Mouse (Mus musculus): Measurements from ENCODE around the gene Socs5. TPM values are rescaled to one million over a fixed set of nuclear protein-coding genes. Genes with fewer than 3 reads are reported as not detected.

The Socs5 gene
- polyA plus RNA-seq, 1 experiment = 11.5 TPM

DNA sequence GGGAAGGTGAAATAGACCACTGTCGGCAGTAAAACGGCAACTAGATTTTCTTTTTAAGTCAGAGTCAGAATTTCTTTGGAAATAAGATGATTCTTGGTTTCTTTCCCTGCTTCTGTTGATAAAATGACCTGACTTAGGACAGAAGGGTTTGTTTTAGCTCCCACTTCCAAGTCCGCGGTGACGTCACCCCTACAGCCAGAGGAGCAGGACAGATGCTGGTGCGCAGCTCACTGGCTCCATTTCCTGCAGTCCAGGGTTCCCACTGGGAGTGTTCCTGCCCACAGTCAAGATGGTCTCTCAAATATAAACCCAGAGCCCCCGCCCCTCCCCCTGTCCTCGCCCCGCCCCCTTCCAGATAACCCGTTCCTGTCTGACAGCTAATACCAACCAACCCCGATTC, 34.8 kb downstream of the Socs5 start:
- no peak overlapping the region for H3K9ac ChIP-seq (ENCODE audit: low read depth, poor library complexity, severe bottlenecking)
- no peaks in the 10 kb centered on the region for H3K36me3 ChIP-seq (ENCODE audit: control insufficient read depth, insufficient read depth, low read length, poor library complexity, severe bottlenecking)
- H3K4me3 ChIP-seq (ENCODE audit: low read depth, low read length) = no peak overlapping the region
- H3K27me3 ChIP-seq (ENCODE audit: control insufficient read depth, insufficient read depth, low read length, poor library complexity, severe bottlenecking) = no peaks in the 10 kb centered on the region
- TF ChIP-seq EP300 (IDR thresholded peaks at IDR 0.05; ENCODE audit: insufficient read depth, low read depth, low read length) = no peak
- TF ChIP-seq CTCF (IDR thresholded peaks at IDR 0.05; ENCODE audit: low read depth, low read length) = no peak
- TF ChIP-seq POLR2A (IDR thresholded peaks at IDR 0.05; ENCODE audit: insufficient read depth, low read length) = no peak
- no peak overlapping the region for H3K27ac ChIP-seq (ENCODE audit: insufficient read depth, low read length)
- no peaks in the 10 kb centered on the region for H3K9me3 ChIP-seq (replicated peaks; ENCODE audit: control insufficient read depth, insufficient read depth, low read length, poor library complexity, severe bottlenecking)
- H3K4me1 ChIP-seq (ENCODE audit: control insufficient read depth, insufficient read depth, low read length) = no peaks in the 10 kb centered on the region

DNA sequence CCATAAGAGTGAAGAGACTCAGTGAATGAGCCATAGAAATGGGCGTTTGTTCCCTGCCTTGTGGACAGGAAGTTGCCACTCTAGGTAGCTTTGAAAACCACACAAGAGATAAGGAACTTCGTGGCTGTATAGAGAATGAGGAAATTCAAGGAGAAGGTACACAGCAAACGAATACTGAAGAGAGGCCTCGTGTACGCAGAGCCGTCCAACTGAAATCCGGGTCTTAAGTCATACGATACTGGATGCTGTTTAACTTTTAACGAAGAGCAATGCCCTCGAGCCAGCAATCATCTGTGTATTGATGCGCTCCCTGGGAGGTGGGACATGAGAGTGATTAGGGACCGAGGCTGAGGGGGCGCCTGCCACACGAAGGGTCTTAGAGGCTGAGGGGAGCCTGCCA, 35.7 kb downstream of the Socs5 start:
- no peaks in the 10 kb centered on the region for H3K9me3 ChIP-seq (replicated peaks; ENCODE audit: control insufficient read depth, insufficient read depth, low read length, poor library complexity, severe bottlenecking)
- no peaks in the 10 kb centered on the region for H3K4me1 ChIP-seq (ENCODE audit: control insufficient read depth, insufficient read depth, low read length)
- no peaks in the 10 kb centered on the region for H3K36me3 ChIP-seq (ENCODE audit: control insufficient read depth, insufficient read depth, low read length, poor library complexity, severe bottlenecking)
- TF ChIP-seq POLR2A (IDR thresholded peaks at IDR 0.05; ENCODE audit: insufficient read depth, low read length) (no peak), EP300 (IDR thresholded peaks at IDR 0.05; ENCODE audit: insufficient read depth, low read depth, low read length) (no peak), CTCF (IDR thresholded peaks at IDR 0.05; ENCODE audit: low read depth, low read length) (no peak)
- no peaks in the 10 kb centered on the region for H3K27me3 ChIP-seq (ENCODE audit: control insufficient read depth, insufficient read depth, low read length, poor library complexity, severe bottlenecking)
- no peak overlapping the region for H3K4me3 ChIP-seq (ENCODE audit: low read depth, low read length)
- H3K27ac ChIP-seq (ENCODE audit: insufficient read depth, low read length) = no peak overlapping the region
- no peak overlapping the region for H3K9ac ChIP-seq (ENCODE audit: low read depth, poor library complexity, severe bottlenecking)

DNA sequence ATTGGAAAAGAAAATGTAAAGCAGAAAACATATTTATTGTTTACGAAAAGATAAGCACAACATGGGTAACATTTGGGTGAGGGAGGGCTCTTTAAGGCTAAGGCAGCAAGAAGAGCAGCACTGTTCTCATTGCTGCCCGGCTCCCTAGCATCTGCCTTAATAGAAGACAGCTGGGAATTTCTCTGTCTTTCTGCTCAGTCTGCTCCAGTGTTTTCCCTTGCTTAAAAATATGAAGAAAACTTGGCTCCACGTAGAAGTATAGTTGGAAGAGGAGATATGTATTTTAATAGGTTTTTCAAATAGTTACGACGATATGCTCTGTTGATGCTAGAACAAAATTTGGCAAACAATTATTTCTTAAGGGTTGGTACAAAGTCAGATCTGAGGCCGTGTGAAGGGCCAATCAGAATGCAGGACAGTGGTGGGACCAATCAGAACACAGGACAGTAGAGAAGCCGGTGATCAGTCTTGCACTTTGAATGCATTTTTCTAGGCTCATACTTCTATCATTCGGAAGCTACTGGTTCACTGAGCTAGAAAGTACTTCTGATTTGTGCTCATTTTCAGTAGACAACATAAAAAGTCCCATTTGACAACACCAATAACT, 39.0 kb downstream of the Socs5 start:
- Histone ChIP-seq H3K4me3 (ENCODE audit: low read depth, low read length) (no peak overlapping the region), H3K27me3 (ENCODE audit: control insufficient read depth, insufficient read depth, low read length, poor library complexity, severe bottlenecking) (no peaks in the 10 kb centered on the region), H3K9ac (ENCODE audit: low read depth, poor library complexity, severe bottlenecking) (no peak overlapping the region), H3K9me3 (replicated peaks; ENCODE audit: control insufficient read depth, insufficient read depth, low read length, poor library complexity, severe bottlenecking) (no peaks in the 10 kb centered on the region), H3K27ac (ENCODE audit: insufficient read depth, low read length) (no peak overlapping the region), H3K36me3 (ENCODE audit: control insufficient read depth, insufficient read depth, low read length, poor library complexity, severe bottlenecking) (no peaks in the 10 kb centered on the region), H3K4me1 (ENCODE audit: control insufficient read depth, insufficient read depth, low read length) (no peaks in the 10 kb centered on the region)
- TF ChIP-seq POLR2A (IDR thresholded peaks at IDR 0.05; ENCODE audit: insufficient read depth, low read length) (no peak), CTCF (IDR thresholded peaks at IDR 0.05; ENCODE audit: low read depth, low read length) (no peak), EP300 (IDR thresholded peaks at IDR 0.05; ENCODE audit: insufficient read depth, low read depth, low read length) (no peak)

DNA sequence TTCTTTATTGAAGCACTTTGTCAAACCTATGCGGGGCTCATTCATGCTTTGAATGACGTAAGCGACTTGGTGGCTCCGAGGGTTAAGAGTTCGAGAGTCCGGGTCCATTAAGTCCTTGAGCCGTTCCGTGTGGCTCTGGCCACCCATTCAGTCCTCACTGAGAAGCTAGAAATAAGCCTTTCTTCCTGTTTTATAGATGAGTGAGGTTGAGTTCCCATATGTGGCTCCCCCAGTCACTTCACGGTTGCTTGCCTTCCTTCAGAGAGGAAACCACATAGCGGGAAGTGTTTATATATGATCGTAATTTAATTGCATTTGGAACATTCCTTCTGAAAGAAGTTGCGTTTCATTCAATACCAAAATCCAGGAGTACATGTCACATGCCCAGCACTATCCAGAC, 42.3 kb downstream of the Socs5 start:
- H3K9me3 ChIP-seq (replicated peaks; ENCODE audit: control insufficient read depth, insufficient read depth, low read length, poor library complexity, severe bottlenecking) = no peaks in the 10 kb centered on the region
- no peak overlapping the region for H3K27ac ChIP-seq (ENCODE audit: insufficient read depth, low read length)
- no peaks in the 10 kb centered on the region for H3K36me3 ChIP-seq (ENCODE audit: control insufficient read depth, insufficient read depth, low read length, poor library complexity, severe bottlenecking)
- no peak overlapping the region for H3K4me3 ChIP-seq (ENCODE audit: low read depth, low read length)
- TF ChIP-seq CTCF (IDR thresholded peaks at IDR 0.05; ENCODE audit: low read depth, low read length) (no peak), POLR2A (IDR thresholded peaks at IDR 0.05; ENCODE audit: insufficient read depth, low read length) (no peak), EP300 (IDR thresholded peaks at IDR 0.05; ENCODE audit: insufficient read depth, low read depth, low read length) (no peak)
- no peak overlapping the region for H3K9ac ChIP-seq (ENCODE audit: low read depth, poor library complexity, severe bottlenecking)
- H3K27me3 ChIP-seq (ENCODE audit: control insufficient read depth, insufficient read depth, low read length, poor library complexity, severe bottlenecking) = no peaks in the 10 kb centered on the region
- H3K4me1 ChIP-seq (ENCODE audit: control insufficient read depth, insufficient read depth, low read length) = no peaks in the 10 kb centered on the region

DNA sequence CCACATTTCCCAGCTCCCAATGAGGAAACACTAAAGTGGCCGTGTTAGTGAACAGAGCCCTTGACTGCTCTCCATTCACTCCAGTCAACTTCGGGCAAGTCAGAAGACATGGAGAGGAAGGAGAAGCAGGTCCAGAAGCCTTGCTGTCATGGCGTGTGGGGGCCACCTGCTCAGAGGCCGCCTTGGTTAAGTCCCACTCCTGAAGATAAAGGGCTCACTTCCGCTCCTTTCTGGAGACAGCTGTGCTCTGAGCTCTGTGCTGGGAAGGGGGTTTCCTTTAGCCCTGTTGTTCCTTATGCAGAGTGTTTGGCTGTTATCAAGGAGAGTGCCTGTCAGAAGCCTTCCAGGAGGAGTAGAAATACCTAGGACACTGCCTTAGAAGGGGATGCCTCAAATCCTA, 45.5 kb downstream of the Socs5 start:
- TF ChIP-seq CTCF (IDR thresholded peaks at IDR 0.05; ENCODE audit: low read depth, low read length) = no peak
- no peak for TF ChIP-seq EP300 (IDR thresholded peaks at IDR 0.05; ENCODE audit: insufficient read depth, low read depth, low read length)
- TF ChIP-seq POLR2A (IDR thresholded peaks at IDR 0.05; ENCODE audit: insufficient read depth, low read length) = no peak
- no peak overlapping the region for H3K27ac ChIP-seq (ENCODE audit: insufficient read depth, low read length)
- H3K9ac ChIP-seq (ENCODE audit: low read depth, poor library complexity, severe bottlenecking) = no peak overlapping the region
- no peaks in the 10 kb centered on the region for H3K4me1 ChIP-seq (ENCODE audit: control insufficient read depth, insufficient read depth, low read length)
- no peaks in the 10 kb centered on the region for H3K36me3 ChIP-seq (ENCODE audit: control insufficient read depth, insufficient read depth, low read length, poor library complexity, severe bottlenecking)
- H3K9me3 ChIP-seq (replicated peaks; ENCODE audit: control insufficient read depth, insufficient read depth, low read length, poor library complexity, severe bottlenecking) = no peaks in the 10 kb centered on the region
- no peaks in the 10 kb centered on the region for H3K27me3 ChIP-seq (ENCODE audit: control insufficient read depth, insufficient read depth, low read length, poor library complexity, severe bottlenecking)
- H3K4me3 ChIP-seq (ENCODE audit: low read depth, low read length) = no peak overlapping the region

DNA sequence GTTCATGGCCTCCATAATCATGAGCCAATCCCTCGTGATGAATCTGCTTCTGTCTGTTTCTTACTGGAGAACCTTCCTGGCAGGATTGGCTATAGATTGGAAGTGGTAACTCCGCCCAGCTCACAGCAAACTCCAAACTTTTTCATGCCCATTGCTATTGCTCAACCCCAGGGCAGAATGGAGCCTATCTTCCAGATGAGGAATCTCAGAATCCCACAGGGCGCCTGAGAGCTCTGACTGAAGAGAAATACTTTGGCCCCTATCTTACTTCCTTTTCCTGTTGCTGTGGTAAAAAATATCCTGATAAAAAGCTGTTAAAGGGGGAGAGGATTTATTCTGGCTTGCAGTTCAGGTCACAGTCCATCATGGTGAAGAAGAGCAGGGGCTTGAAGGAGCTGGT, 48.2 kb downstream of the Socs5 start:
- H3K36me3 ChIP-seq (ENCODE audit: control insufficient read depth, insufficient read depth, low read length, poor library complexity, severe bottlenecking) = no peaks in the 10 kb centered on the region
- no peak for TF ChIP-seq CTCF (IDR thresholded peaks at IDR 0.05; ENCODE audit: low read depth, low read length)
- TF ChIP-seq POLR2A (IDR thresholded peaks at IDR 0.05; ENCODE audit: insufficient read depth, low read length) = no peak
- TF ChIP-seq EP300 (IDR thresholded peaks at IDR 0.05; ENCODE audit: insufficient read depth, low read depth, low read length) = no peak
- H3K27me3 ChIP-seq (ENCODE audit: control insufficient read depth, insufficient read depth, low read length, poor library complexity, severe bottlenecking) = no peaks in the 10 kb centered on the region
- no peaks in the 10 kb centered on the region for H3K9me3 ChIP-seq (replicated peaks; ENCODE audit: control insufficient read depth, insufficient read depth, low read length, poor library complexity, severe bottlenecking)
- no peak overlapping the region for H3K9ac ChIP-seq (ENCODE audit: low read depth, poor library complexity, severe bottlenecking)
- H3K4me3 ChIP-seq (ENCODE audit: low read depth, low read length) = no peak overlapping the region
- H3K4me1 ChIP-seq (ENCODE audit: control insufficient read depth, insufficient read depth, low read length) = no peaks in the 10 kb centered on the region
- no peak overlapping the region for H3K27ac ChIP-seq (ENCODE audit: insufficient read depth, low read length)

All from ES-Bruce4 (cell line).